Mouse (Mus musculus): ENCODE measurements at regions not wholly inside any gene's neighbourhood (a gene's known extent, or its start where the extent isn't known, plus 50 kb on each side); places are given as distances from the start of the nearest gene placed in this dataset.

DNA sequence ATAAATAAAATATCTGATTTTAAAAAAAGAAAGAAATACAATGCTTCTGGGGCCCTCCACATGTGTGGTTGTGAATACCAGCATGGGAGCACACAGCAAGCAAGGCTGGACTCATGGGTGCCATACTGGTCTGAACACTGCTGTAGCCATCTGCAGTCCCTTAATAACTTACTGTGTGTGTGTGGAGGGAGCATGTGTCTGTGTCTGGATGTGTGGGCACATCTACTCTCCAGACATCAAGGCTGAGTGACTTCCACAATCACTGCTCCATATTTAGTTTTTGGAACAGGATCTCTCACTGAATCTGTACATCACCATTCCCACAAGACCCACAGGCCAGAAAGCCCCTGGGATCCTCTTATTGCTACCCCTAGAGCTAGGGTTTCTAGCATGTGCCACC, 118.9 kb downstream of the Cyp26b1 start:
- H3K27ac ChIP-seq, result no peak overlapping the region

DNA sequence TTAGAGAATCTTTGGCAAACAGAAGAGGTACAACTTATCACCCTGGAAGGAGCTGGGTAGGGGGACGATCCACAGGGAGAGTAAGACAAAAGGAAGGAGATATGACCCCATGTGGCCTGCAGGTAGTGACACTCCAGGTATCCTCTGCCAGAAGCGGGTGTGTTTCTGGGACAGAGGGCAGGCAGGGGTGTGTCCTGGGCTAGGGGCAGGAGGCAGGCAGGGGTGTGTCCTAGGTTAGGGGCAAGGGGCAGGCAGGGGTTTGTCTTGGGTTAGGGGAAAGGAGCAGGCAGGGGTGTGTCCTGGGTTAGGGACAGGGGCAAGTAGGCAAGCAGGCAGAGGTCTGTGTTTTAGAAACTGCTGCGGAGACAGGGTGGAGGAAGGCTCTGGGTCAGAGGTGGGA, 120.5 kb downstream of the Cyp26b1 start:
- Histone ChIP-seq H3K9ac (no peak overlapping the region), H3K36me3 (no peaks in the 10 kb centered on the region), H3K27me3 (no peaks in the 10 kb centered on the region), H3K4me3 (no peak overlapping the region), H3K9me3 (no peaks in the 10 kb centered on the region), H3K4me1 (peaks cover 16% of the 10 kb centered on the region), H3K27ac (no peak overlapping the region), H3K4me2 (replicated peaks) (no peak overlapping the region)
- 68% methylated on average over 3 of the region's 3 CpGs for WGBS
- ATAC-seq (ENCODE audit: insufficient number of reproducible peaks, insufficient read depth, low FRiP score, low TSS enrichment), result no peak

More for the DNA sequence above, 118.9 kb downstream of the Cyp26b1 start:
- Histone ChIP-seq H3K9ac (no peak overlapping the region), H3K36me3 (no peaks in the 10 kb centered on the region), H3K4me3 (no peak overlapping the region), H3K27me3 (no peaks in the 10 kb centered on the region), H3K4me1 (peaks cover 16% of the 10 kb centered on the region), H3K9me3 (no peaks in the 10 kb centered on the region), H3K4me2 (replicated peaks) (no peak overlapping the region)
- ATAC-seq (ENCODE audit: insufficient number of reproducible peaks, insufficient read depth, low FRiP score, low TSS enrichment), result no peak

DNA sequence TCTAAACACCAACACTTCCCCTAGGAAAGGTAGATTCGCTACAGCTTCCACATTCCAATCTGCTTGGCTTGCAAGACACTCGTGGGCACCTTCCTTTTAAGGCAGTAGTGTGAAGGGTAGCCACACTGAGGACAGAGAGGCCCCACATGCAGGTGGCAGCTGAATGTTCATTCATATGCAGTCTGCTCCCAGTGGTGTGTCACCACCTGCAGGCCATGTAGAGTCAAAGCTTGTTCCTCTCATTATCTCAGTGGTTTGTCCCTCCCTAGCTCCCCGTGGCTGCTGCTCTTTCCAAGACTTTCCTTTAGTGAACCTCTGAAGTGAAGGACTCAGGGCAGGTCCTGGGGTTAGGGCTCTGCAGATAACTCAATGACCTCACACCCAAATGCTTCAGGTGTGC, 121.4 kb downstream of the Cyp26b1 start:
- Histone ChIP-seq H3K9me3 (no peaks in the 10 kb centered on the region), H3K4me3 (no peak overlapping the region), H3K27ac (no peak overlapping the region), H3K27me3 (no peaks in the 10 kb centered on the region), H3K4me2 (replicated peaks) (no peak overlapping the region), H3K4me1 (peaks cover 12% of the 10 kb centered on the region), H3K36me3 (no peaks in the 10 kb centered on the region), H3K9ac (no peak overlapping the region)
- ATAC-seq (ENCODE audit: insufficient number of reproducible peaks, insufficient read depth, low FRiP score, low TSS enrichment), result no peak
- WGBS, result 33% methylated on average over 3 of the region's 3 CpGs

- no peak overlapping the region for H3K9ac ChIP-seq
- no peak overlapping the region for H3K27ac ChIP-seq
- H3K4me3 ChIP-seq, result no peak overlapping the region
- H3K9me3 ChIP-seq, result no peaks in the 10 kb centered on the region
- WGBS, result 93% methylated on average over 3 of the region's 3 CpGs
- ATAC-seq (ENCODE audit: insufficient number of reproducible peaks, insufficient read depth, low FRiP score, low TSS enrichment), result no peak
- H3K4me1 ChIP-seq, result no peaks in the 10 kb centered on the region
- H3K27me3 ChIP-seq, result no peaks in the 10 kb centered on the region
- H3K4me2 ChIP-seq (replicated peaks), result no peak overlapping the region
- no peaks in the 10 kb centered on the region for H3K36me3 ChIP-seq
Measured at GRCm38 (mm10) chr6:84467319-84467718, 126.4 kb downstream of the Cyp26b1 start.

- H3K4me2 ChIP-seq (replicated peaks), result no peak overlapping the region
- H3K36me3 ChIP-seq, result no peaks in the 10 kb centered on the region
- no peaks in the 10 kb centered on the region for H3K9me3 ChIP-seq
- H3K27me3 ChIP-seq, result no peaks in the 10 kb centered on the region
- no peak overlapping the region for H3K4me3 ChIP-seq
- H3K27ac ChIP-seq, result no peak overlapping the region
- no peak overlapping the region for H3K9ac ChIP-seq
- WGBS, result 87% methylated on average over 7 of the region's 7 CpGs
- no peak for ATAC-seq (ENCODE audit: insufficient number of reproducible peaks, insufficient read depth, low FRiP score, low TSS enrichment)
- no peaks in the 10 kb centered on the region for H3K4me1 ChIP-seq
Measured at GRCm38 (mm10) chr6:84466223-84466622, 127.5 kb downstream of the Cyp26b1 start.

- no peaks in the 10 kb centered on the region for H3K27me3 ChIP-seq
- no peak for ATAC-seq (ENCODE audit: insufficient number of reproducible peaks, insufficient read depth, low FRiP score, low TSS enrichment)
- H3K9me3 ChIP-seq, result no peaks in the 10 kb centered on the region
- H3K9ac ChIP-seq, result no peak overlapping the region
- no peak overlapping the region for H3K4me2 ChIP-seq (replicated peaks)
- WGBS, result 91% methylated on average over 5 of the region's 5 CpGs
- no peaks in the 10 kb centered on the region for H3K36me3 ChIP-seq
- no peak overlapping the region for H3K4me3 ChIP-seq
- no peak overlapping the region for H3K27ac ChIP-seq
- no peaks in the 10 kb centered on the region for H3K4me1 ChIP-seq
Measured at GRCm38 (mm10) chr6:84465596-84465995, 128.1 kb downstream of the Cyp26b1 start.

GRCm38 (mm10) chr6:84463592-84464367, 129.9 kb downstream of the Cyp26b1 start:
- H3K9me3 ChIP-seq, result no peaks in the 10 kb centered on the region
- ATAC-seq (ENCODE audit: insufficient number of reproducible peaks, insufficient read depth, low FRiP score, low TSS enrichment), result no peak
- no peaks in the 10 kb centered on the region for H3K4me1 ChIP-seq
- H3K4me2 ChIP-seq (replicated peaks), result no peak overlapping the region
- no peak overlapping the region for H3K9ac ChIP-seq
- no peak overlapping the region for H3K27ac ChIP-seq
- H3K36me3 ChIP-seq, result no peaks in the 10 kb centered on the region
- no peak overlapping the region for H3K4me3 ChIP-seq
- WGBS, result 77% methylated on average over 7 of the region's 7 CpGs
- H3K27me3 ChIP-seq, result no peaks in the 10 kb centered on the region

DNA sequence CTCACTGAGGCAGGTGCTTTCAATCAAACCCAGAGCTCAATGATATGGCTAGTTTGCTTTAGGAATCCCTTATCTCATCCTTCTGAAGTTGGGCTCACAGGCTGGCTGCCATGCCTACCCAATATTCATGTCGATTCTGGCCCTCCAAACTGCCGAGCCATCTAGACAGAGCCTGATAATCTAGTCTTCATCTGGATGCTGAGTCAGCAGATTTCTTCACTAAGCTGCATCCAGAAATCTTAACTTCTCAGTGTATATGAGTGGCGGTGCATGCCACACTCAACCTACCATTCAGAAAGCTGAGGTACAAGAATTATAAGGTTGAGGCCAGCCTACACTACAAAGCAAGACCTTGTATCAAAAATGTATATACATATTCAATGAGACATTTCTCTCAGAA, 136.9 kb downstream of the Cyp26b1 start:
- no peaks in the 10 kb centered on the region for H3K4me1 ChIP-seq
- ATAC-seq (ENCODE audit: insufficient number of reproducible peaks, insufficient read depth, low FRiP score, low TSS enrichment), result no peak
- no peak overlapping the region for H3K4me2 ChIP-seq (replicated peaks)
- no peak overlapping the region for H3K9ac ChIP-seq
- H3K27ac ChIP-seq, result no peak overlapping the region
- WGBS, result 86% methylated on average over 3 of the region's 3 CpGs
- no peaks in the 10 kb centered on the region for H3K27me3 ChIP-seq
- no peak overlapping the region for H3K4me3 ChIP-seq
- H3K9me3 ChIP-seq, result no peaks in the 10 kb centered on the region
- no peaks in the 10 kb centered on the region for H3K36me3 ChIP-seq

- no peak overlapping the region for H3K9ac ChIP-seq
- H3K4me3 ChIP-seq, result no peak overlapping the region
- H3K4me1 ChIP-seq, result no peaks in the 10 kb centered on the region
- H3K9me3 ChIP-seq, result no peaks in the 10 kb centered on the region
- H3K27ac ChIP-seq, result no peak overlapping the region
- H3K36me3 ChIP-seq, result no peaks in the 10 kb centered on the region
- H3K4me2 ChIP-seq (replicated peaks), result no peak overlapping the region
- WGBS, result 45% methylated on average over 4 of the region's 4 CpGs
- no peak for ATAC-seq (ENCODE audit: insufficient number of reproducible peaks, insufficient read depth, low FRiP score, low TSS enrichment)
- H3K27me3 ChIP-seq, result no peaks in the 10 kb centered on the region
Measured at GRCm38 (mm10) chr6:84445093-84445492, 148.6 kb downstream of the Cyp26b1 start.

- no peaks in the 10 kb centered on the region for H3K27me3 ChIP-seq
- H3K36me3 ChIP-seq, result no peaks in the 10 kb centered on the region
- H3K4me3 ChIP-seq, result no peak overlapping the region
- WGBS, result 93% methylated on average over 1 of the region's 1 CpGs
- no peak overlapping the region for H3K27ac ChIP-seq
- H3K9me3 ChIP-seq, result no peaks in the 10 kb centered on the region
- no peak overlapping the region for H3K9ac ChIP-seq
- no peak for ATAC-seq (ENCODE audit: insufficient number of reproducible peaks, insufficient read depth, low FRiP score, low TSS enrichment)
- no peaks in the 10 kb centered on the region for H3K4me1 ChIP-seq
- no peak overlapping the region for H3K4me2 ChIP-seq (replicated peaks)
Measured at GRCm38 (mm10) chr6:84442667-84443066, 151.0 kb downstream of the Cyp26b1 start.

- H3K27ac ChIP-seq, result no peak overlapping the region
- H3K4me2 ChIP-seq (replicated peaks), result no peak overlapping the region
- H3K4me3 ChIP-seq, result no peak overlapping the region
- no peaks in the 10 kb centered on the region for H3K4me1 ChIP-seq
- no peak for ATAC-seq (ENCODE audit: insufficient number of reproducible peaks, insufficient read depth, low FRiP score, low TSS enrichment)
- 71% methylated on average over 5 of the region's 5 CpGs for WGBS
- no peaks in the 10 kb centered on the region for H3K9me3 ChIP-seq
- H3K36me3 ChIP-seq, result no peaks in the 10 kb centered on the region
- H3K9ac ChIP-seq, result no peak overlapping the region
- H3K27me3 ChIP-seq, result no peaks in the 10 kb centered on the region
Measured at GRCm38 (mm10) chr6:84441721-84442480, 151.8 kb downstream of the Cyp26b1 start.

- Histone ChIP-seq H3K27me3 (no peaks in the 10 kb centered on the region), H3K27ac (no peak overlapping the region), H3K4me1 (peaks cover 10% of the 10 kb centered on the region; the same call in 1 of the 2 replicates), H3K4me2 (replicated peaks) (no peak overlapping the region), H3K4me3 (no peak overlapping the region), H3K9me3 (no peaks in the 10 kb centered on the region), H3K9ac (no peak overlapping the region), H3K36me3 (no peaks in the 10 kb centered on the region)
- 79% methylated on average over 1 of the region's 1 CpGs for WGBS
- no peak for ATAC-seq (ENCODE audit: insufficient number of reproducible peaks, insufficient read depth, low FRiP score, low TSS enrichment)
Measured at GRCm38 (mm10) chr6:84436716-84437115, 157.0 kb downstream of the Cyp26b1 start.

Measured in embryonic facial prominence, embryonic 12.5 days (tissue).